Mouse (Mus musculus) ES-Bruce4 (cell line): ENCODE data around the gene Igll1.

Source experiments
- CTCF ChIP-seq: IDR thresholded peaks from one replicate; pipeline ENCODE4 v1.8.1; 2011; ENCODE audit warnings: low read depth, low read length
- EP300 ChIP-seq: IDR thresholded peaks from 2 replicates; pipeline ENCODE4 v1.6.1; 2011; ENCODE audit warnings: low read depth, low read length; ENCODE audit not compliant: insufficient read depth

GRCm38 (mm10) chr16:16911641-16912597 is 48.1 kb upstream of the Igll1 start:
- peak; percentile 91 for TF ChIP-seq CTCF
- peak; percentile 64 for TF ChIP-seq EP300
